Mouse (Mus musculus) limb, embryonic 13.5 days (tissue): ENCODE results near the gene Col15a1. TPM values are rescaled to one million over a fixed set of nuclear protein-coding genes. Genes with fewer than 3 reads are reported as not detected.

Experiments used
- ATAC-seq: fragments of 200-750 bp; cut with Nextera tagmentation; 2 replicates; pipeline ENCODE4 v1.8.0; 2017; ENCODE audit warnings: low read depth, moderate number of reproducible peaks, moderate TSS enrichment; ENCODE audit not compliant: low FRiP score
- H3K27ac ChIP-seq: fragments of 300-500 bp; sonication (generic); 2 replicates; pipeline ENCODE4 v1.5.1; 2015; ENCODE audit warnings: inconsistent platforms, mild to moderate bottlenecking, moderate library complexity
- H3K27me3 ChIP-seq: fragments of 300-500 bp; sonication (generic); 2 replicates; pipeline ENCODE4 v1.6.1; 2015; ENCODE audit warnings: mild to moderate bottlenecking, inconsistent platforms
- H3K36me3 ChIP-seq: fragments of 300-500 bp; sonication (generic); 2 replicates; pipeline ENCODE4 v1.6.1; 2015; ENCODE audit warnings: inconsistent platforms, mild to moderate bottlenecking, moderate library complexity
- H3K4me1 ChIP-seq: fragments of 300-500 bp; sonication (generic); 2 replicates; pipeline ENCODE4 v1.6.1; 2015; ENCODE audit warnings: inconsistent platforms
- H3K4me2 ChIP-seq: fragments of 300-500 bp; sonication (generic); replicated peaks from 2 replicates; pipeline ENCODE4 v1.6.1; 2015; ENCODE audit warnings: inconsistent platforms, mild to moderate bottlenecking, moderate library complexity
- H3K4me3 ChIP-seq: fragments of 300-500 bp; sonication (generic); 2 replicates; pipeline ENCODE4 v1.5.1; 2015; ENCODE audit warnings: moderate library complexity, mild to moderate bottlenecking, inconsistent platforms
- H3K9ac ChIP-seq: fragments of 300-500 bp; sonication (generic); 2 replicates; pipeline ENCODE4 v1.6.1; 2015; ENCODE audit warnings: mild to moderate bottlenecking, inconsistent platforms
- H3K9me3 ChIP-seq: fragments of 300-500 bp; sonication (generic); 2 replicates; pipeline ENCODE4 v1.6.1; 2016; ENCODE audit warnings: inconsistent platforms
- WGBS: fragments of 180-500 bp; shearing (Covaris S2); methylation state at CpG from one replicate; pipeline ENCODE4 v1.1.7; 2015; 5-methylcytosine and 5-hydroxymethylcytosine counted together
- polyA plus RNA-seq: library from polyadenylated mRNA; unstranded; fragments of >200 nt; fragmentation: Nextera tagmentation; extraction: Ambion mirVana; gene quantifications from 2 replicates; pipeline ENCODE4 v1.2.1, GENCODE M21; 2015

Col15a1 gene
- polyA plus RNA-seq, 1 experiment from 2014 or later: 19.1 TPM

- ATAC-seq: no peak
- Histone ChIP-seq H3K4me1 (peaks cover 4% of the 10 kb centered on the region), H3K4me2 (no peak overlapping the region), H3K4me3 (no peak overlapping the region), H3K9ac (no peak overlapping the region), H3K27ac (no peak overlapping the region), H3K36me3 (no peaks in the 10 kb centered on the region), H3K9me3 (no peaks in the 10 kb centered on the region; the same call in 1 of the 2 replicates), H3K27me3 (no peaks in the 10 kb centered on the region)
- WGBS: 51% methylated on average over 4 of the region's 4 CpGs
Observed at GRCm38 (mm10) chr4:47292956-47293355, 85.0 kb downstream of the Col15a1 start.

GRCm38 (mm10) chr4:47293771-47294543, 86.0 kb downstream of the Col15a1 start:
- H3K4me1 ChIP-seq: peaks cover 4% of the 10 kb centered on the region
- H3K36me3 ChIP-seq: 0 out of 2 replicates have a peak, but pooled peaks cover 4% of the 10 kb centered on the region
- no peaks in the 10 kb centered on the region for H3K27me3 ChIP-seq
- 78% methylated on average over 16 of the region's 16 CpGs for WGBS
- H3K9me3 ChIP-seq: peaks cover 5% of the 10 kb centered on the region; the same call in 1 of the 2 replicates
- no peak overlapping the region for H3K27ac ChIP-seq
- H3K4me2 ChIP-seq: no peak overlapping the region
- no peak overlapping the region for H3K4me3 ChIP-seq
- H3K9ac ChIP-seq: no peak overlapping the region
- no peak for ATAC-seq

- H3K27me3 ChIP-seq: no peaks in the 10 kb centered on the region
- no peak overlapping the region for H3K27ac ChIP-seq
- no peak for ATAC-seq
- no peak overlapping the region for H3K9ac ChIP-seq
- WGBS: 82% methylated on average over 7 of the region's 7 CpGs
- no peak overlapping the region for H3K4me2 ChIP-seq
- 0 out of 2 replicates have a peak, but pooled peaks cover 4% of the 10 kb centered on the region for H3K36me3 ChIP-seq
- peaks cover 11% of the 10 kb centered on the region; the same call in 1 of the 2 replicates for H3K9me3 ChIP-seq
- peaks cover 4% of the 10 kb centered on the region for H3K4me1 ChIP-seq
- no peak overlapping the region for H3K4me3 ChIP-seq
Observed at GRCm38 (mm10) chr4:47294544-47295070, 86.6 kb downstream of the Col15a1 start.

DNA sequence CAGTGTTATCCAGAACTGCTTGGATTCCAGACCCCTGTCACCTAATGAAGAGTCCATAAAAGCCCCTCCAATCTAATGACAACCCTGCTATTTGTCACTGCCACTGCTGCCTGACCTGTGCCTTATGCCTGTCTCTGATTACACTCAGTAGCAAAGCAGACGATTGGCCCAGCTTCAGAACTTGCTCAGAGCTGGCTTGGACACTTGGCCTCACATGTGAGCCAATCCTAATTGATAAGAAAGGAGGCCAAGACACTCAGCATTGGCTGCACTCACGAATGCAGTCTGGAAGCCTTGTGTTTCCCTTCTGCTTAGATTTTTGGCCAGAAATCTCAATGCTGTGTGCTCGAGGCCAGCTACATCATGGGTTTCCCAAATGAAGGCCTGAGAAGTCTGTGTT, 87.6 kb downstream of the Col15a1 start:
- ATAC-seq: no peak
- H3K9ac ChIP-seq: no peak overlapping the region
- 0 out of 2 replicates have a peak, but pooled peaks cover 4% of the 10 kb centered on the region for H3K36me3 ChIP-seq
- H3K27ac ChIP-seq: no peak overlapping the region
- 41% methylated on average over 3 of the region's 3 CpGs for WGBS
- no peaks in the 10 kb centered on the region for H3K27me3 ChIP-seq
- H3K9me3 ChIP-seq: peaks cover 12% of the 10 kb centered on the region; the same call in 1 of the 2 replicates
- H3K4me1 ChIP-seq: peaks cover 4% of the 10 kb centered on the region
- no peak overlapping the region for H3K4me2 ChIP-seq
- H3K4me3 ChIP-seq: no peak overlapping the region

GRCm38 (mm10) chr4:47300701-47301100, 92.7 kb downstream of the Col15a1 start:
- Histone ChIP-seq H3K27me3 (no peaks in the 10 kb centered on the region), H3K27ac (no peak overlapping the region), H3K4me1 (no peaks in the 10 kb centered on the region), H3K4me2 (no peak overlapping the region), H3K9ac (no peak overlapping the region), H3K36me3 (0 out of 2 replicates have a peak, but pooled peaks cover 4% of the 10 kb centered on the region), H3K9me3 (peaks cover 12% of the 10 kb centered on the region; the same call in 1 of the 2 replicates), H3K4me3 (no peak overlapping the region)
- 88% methylated on average over 2 of the region's 2 CpGs for WGBS
- ATAC-seq: no peak

- H3K36me3 ChIP-seq: 0 out of 2 replicates have a peak, but pooled peaks cover 4% of the 10 kb centered on the region
- WGBS: 87% methylated on average over 7 of the region's 7 CpGs
- no peak overlapping the region for H3K4me2 ChIP-seq
- H3K4me1 ChIP-seq: no peaks in the 10 kb centered on the region
- no peak for ATAC-seq
- no peak overlapping the region for H3K9ac ChIP-seq
- no peak overlapping the region for H3K27ac ChIP-seq
- H3K27me3 ChIP-seq: no peaks in the 10 kb centered on the region
- H3K4me3 ChIP-seq: no peak overlapping the region
- H3K9me3 ChIP-seq: peaks cover 12% of the 10 kb centered on the region; the same call in 1 of the 2 replicates
Observed at GRCm38 (mm10) chr4:47302610-47303009, 94.6 kb downstream of the Col15a1 start.

- no peak overlapping the region for H3K4me3 ChIP-seq
- peaks cover 11% of the 10 kb centered on the region; the same call in 1 of the 2 replicates for H3K9me3 ChIP-seq
- WGBS: 54% methylated on average over 5 of the region's 5 CpGs
- H3K27ac ChIP-seq: no peak overlapping the region
- H3K4me2 ChIP-seq: no peak overlapping the region
- no peak overlapping the region for H3K9ac ChIP-seq
- no peaks in the 10 kb centered on the region for H3K27me3 ChIP-seq
- no peaks in the 10 kb centered on the region for H3K4me1 ChIP-seq
- 0 out of 2 replicates have a peak, but pooled peaks cover 4% of the 10 kb centered on the region for H3K36me3 ChIP-seq
- ATAC-seq: no peak
Observed at GRCm38 (mm10) chr4:47303340-47303998, 95.5 kb downstream of the Col15a1 start.

GRCm38 (mm10) chr4:47309886-47310625, 102.1 kb downstream of the Col15a1 start:
- 73% methylated on average over 12 of the region's 12 CpGs for WGBS
- H3K9ac ChIP-seq: no peak overlapping the region
- H3K4me2 ChIP-seq: no peak overlapping the region
- H3K36me3 ChIP-seq: no peaks in the 10 kb centered on the region
- no peak overlapping the region for H3K27ac ChIP-seq
- no peak overlapping the region for H3K4me3 ChIP-seq
- H3K9me3 ChIP-seq: no peaks in the 10 kb centered on the region
- peaks cover 7% of the 10 kb centered on the region; the same call in 1 of the 2 replicates for H3K4me1 ChIP-seq
- H3K27me3 ChIP-seq: no peaks in the 10 kb centered on the region
- no peak for ATAC-seq

- Histone ChIP-seq H3K27me3 (no peaks in the 10 kb centered on the region), H3K9me3 (no peaks in the 10 kb centered on the region), H3K4me1 (peaks cover 7% of the 10 kb centered on the region; the same call in 1 of the 2 replicates), H3K36me3 (no peaks in the 10 kb centered on the region), H3K4me3 (no peak overlapping the region), H3K9ac (no peak overlapping the region), H3K27ac (no peak overlapping the region), H3K4me2 (no peak overlapping the region)
- no peak for ATAC-seq
- 78% methylated on average over 6 of the region's 6 CpGs for WGBS
Observed at GRCm38 (mm10) chr4:47310812-47311211, 102.9 kb downstream of the Col15a1 start.

GRCm38 (mm10) chr4:47311467-47311866, 103.5 kb downstream of the Col15a1 start:
- Histone ChIP-seq H3K9ac (no peak overlapping the region), H3K27me3 (no peaks in the 10 kb centered on the region), H3K36me3 (no peaks in the 10 kb centered on the region), H3K4me3 (no peak overlapping the region), H3K9me3 (no peaks in the 10 kb centered on the region), H3K4me1 (peaks cover 7% of the 10 kb centered on the region; the same call in 1 of the 2 replicates), H3K4me2 (no peak overlapping the region), H3K27ac (no peak overlapping the region)
- no peak for ATAC-seq
- WGBS: 93% methylated on average over 6 of the region's 6 CpGs

- Histone ChIP-seq H3K27me3 (no peaks in the 10 kb centered on the region), H3K4me3 (no peak overlapping the region), H3K9me3 (no peaks in the 10 kb centered on the region), H3K4me2 (no peak overlapping the region), H3K36me3 (no peaks in the 10 kb centered on the region), H3K27ac (no peak overlapping the region), H3K9ac (no peak overlapping the region), H3K4me1 (peaks cover 7% of the 10 kb centered on the region; the same call in 1 of the 2 replicates)
- no peak for ATAC-seq
- 55% methylated on average over 7 of the region's 7 CpGs for WGBS
Observed at GRCm38 (mm10) chr4:47311929-47312328, 104.0 kb downstream of the Col15a1 start.
